Mouse (Mus musculus): ENCODE measurements around the gene Ankrd65. TPM values are rescaled to one million over a fixed set of nuclear protein-coding genes. Genes with fewer than 3 reads are reported as not detected.

The Ankrd65 gene
- polyA plus RNA-seq, 1 experiment from 2014 or later: 0.43 TPM

DNA sequence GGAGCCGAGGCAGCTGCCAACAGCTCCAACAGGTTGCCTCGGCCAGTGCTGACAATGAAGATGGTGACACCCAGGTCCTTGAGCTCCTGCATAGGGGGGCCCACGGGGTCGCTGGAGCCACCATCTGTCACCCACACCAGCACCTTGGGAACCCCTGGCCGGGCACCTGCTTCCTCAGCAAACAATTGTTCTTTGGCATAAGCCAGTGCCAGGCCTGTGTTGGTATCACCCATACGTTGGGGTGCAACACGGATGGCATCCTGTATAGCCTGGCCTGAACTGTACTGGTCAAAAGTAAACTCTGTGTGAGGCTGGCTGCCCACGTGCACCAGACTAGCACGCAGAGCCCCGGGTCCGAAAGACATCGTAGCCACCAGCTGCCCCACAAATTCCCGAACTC lies 17.5 kb upstream of the Ankrd65 start:
- H3K9ac ChIP-seq (ENCODE audit: low read depth, low read length): no peak overlapping the region
- H3K27me3 ChIP-seq (ENCODE audit: control insufficient read depth, insufficient read depth, low read length): peaks cover 8% of the 10 kb centered on the region; the same call in 1 of the 2 replicates
- H3K36me3 ChIP-seq (ENCODE audit: control insufficient read depth, insufficient read depth, low read length): no peaks in the 10 kb centered on the region
- H3K4me1 ChIP-seq (ENCODE audit: control insufficient read depth, insufficient read depth, low read length): peaks cover 16% of the 10 kb centered on the region; the same call in 1 of the 2 replicates
- WGBS: 90% methylated on average over 13 of the region's 13 CpGs
- no peak for ATAC-seq (ENCODE audit: low FRiP score, low TSS enrichment)
- no peaks in the 10 kb centered on the region for H3K9me3 ChIP-seq (ENCODE audit: control insufficient read depth, low read length)
- no peak overlapping the region for H3K4me3 ChIP-seq (ENCODE audit: low read length)
- no peak overlapping the region for H3K27ac ChIP-seq (ENCODE audit: low read depth, low read length)
- no peak overlapping the region for H3K4me2 ChIP-seq (replicated peaks; ENCODE audit: low read depth, low read length)

DNA sequence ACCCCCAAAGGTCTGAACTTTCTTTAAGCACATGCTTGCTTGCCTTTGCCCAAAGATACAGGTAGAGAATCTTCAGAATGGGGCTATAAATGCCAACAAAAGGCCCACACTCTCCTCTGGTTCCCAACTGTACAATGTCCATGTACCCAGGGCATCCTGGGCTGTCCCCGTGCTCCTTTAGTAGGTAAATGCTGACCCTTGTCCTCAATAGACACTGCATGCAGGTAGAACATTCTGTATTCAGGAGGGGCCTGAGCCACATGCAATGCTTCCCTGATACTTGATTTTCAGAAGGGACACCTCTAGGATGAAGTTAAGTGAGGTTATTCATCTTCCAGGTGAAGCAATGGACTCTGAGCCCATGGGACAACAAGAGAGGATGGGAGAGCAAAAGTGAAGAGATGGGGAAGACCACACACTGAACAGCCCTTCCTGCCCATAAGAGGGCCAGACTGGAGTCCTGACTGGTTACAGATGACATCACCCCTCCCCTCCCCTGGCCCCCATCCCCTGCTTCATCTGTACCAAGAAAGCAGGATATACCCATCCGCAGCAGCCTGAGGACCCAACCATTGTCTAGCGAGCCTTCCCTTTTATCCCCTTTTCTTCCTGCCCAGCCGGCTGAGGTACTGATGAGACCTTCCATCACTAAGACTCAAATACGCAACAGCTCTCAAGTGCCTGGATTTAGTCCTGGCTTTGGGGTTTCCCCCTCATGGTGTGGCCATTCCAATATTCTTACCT lies 16.7 kb upstream of the Ankrd65 start:
- H3K9ac ChIP-seq (ENCODE audit: low read depth, low read length): peak overlapping the region; percentile 45; the same call in 1 of the 2 replicates
- H3K27ac ChIP-seq (ENCODE audit: low read depth, low read length): no peak overlapping the region
- H3K4me3 ChIP-seq (ENCODE audit: low read length): peak overlapping the region; percentile 37
- H3K36me3 ChIP-seq (ENCODE audit: control insufficient read depth, insufficient read depth, low read length): no peaks in the 10 kb centered on the region
- WGBS: 36% methylated on average over 5 of the region's 5 CpGs
- peaks cover 16% of the 10 kb centered on the region; the same call in 1 of the 2 replicates for H3K4me1 ChIP-seq (ENCODE audit: control insufficient read depth, insufficient read depth, low read length)
- H3K27me3 ChIP-seq (ENCODE audit: control insufficient read depth, insufficient read depth, low read length): peaks cover 8% of the 10 kb centered on the region; the same call in 1 of the 2 replicates
- no peak for ATAC-seq (ENCODE audit: low FRiP score, low TSS enrichment)
- peak overlapping the region; percentile 80 for H3K4me2 ChIP-seq (replicated peaks; ENCODE audit: low read depth, low read length)
- H3K9me3 ChIP-seq (ENCODE audit: control insufficient read depth, low read length): no peaks in the 10 kb centered on the region

DNA sequence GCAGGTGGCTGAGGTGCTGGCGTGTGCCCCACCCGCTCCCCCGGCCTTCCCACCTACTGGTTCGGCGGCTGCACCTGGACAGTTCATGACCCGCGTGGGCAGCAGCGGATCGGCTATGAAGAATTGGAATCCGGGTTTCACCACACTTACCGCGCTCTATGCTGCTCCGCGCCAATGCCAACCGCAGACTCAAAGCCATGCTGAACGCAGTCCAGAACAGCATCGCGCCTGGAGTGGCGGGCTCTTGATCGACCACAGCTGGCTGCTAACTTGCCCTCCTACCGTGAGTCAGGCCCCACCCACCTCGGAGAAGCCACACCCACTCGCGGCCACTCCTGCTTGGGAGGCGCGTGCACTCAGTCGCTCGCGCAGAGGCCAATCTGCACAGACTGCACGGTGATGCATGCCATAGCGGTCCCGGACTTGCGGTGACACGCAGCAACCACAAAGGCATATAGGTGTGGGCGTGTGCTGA lies 15.9 kb upstream of the Ankrd65 start, which contains the start of gene Vwa1:
Gene Vwa1 (minus strand): TSS at position 419 of the 475 bp plus-strand sequence.
- Histone ChIP-seq H3K9ac (ENCODE audit: low read depth, low read length) (peak within 1 kb of the TSS; percentile 45), H3K4me1 (ENCODE audit: control insufficient read depth, insufficient read depth, low read length) (peaks cover 16% of the 10 kb centered on the region; the same call in 1 of the 2 replicates), H3K27me3 (ENCODE audit: control insufficient read depth, insufficient read depth, low read length) (peaks cover 8% of the 10 kb centered on the region; the same call in 1 of the 2 replicates), H3K27ac (ENCODE audit: low read depth, low read length) (no peak within 1 kb of the TSS), H3K36me3 (ENCODE audit: control insufficient read depth, insufficient read depth, low read length) (no peaks in the 10 kb centered on the region), H3K4me2 (replicated peaks; ENCODE audit: low read depth, low read length) (peak within 1 kb of the TSS; percentile 80), H3K4me3 (ENCODE audit: low read length) (peak within 1 kb of the TSS; percentile 37), H3K9me3 (ENCODE audit: control insufficient read depth, low read length) (no peaks in the 10 kb centered on the region)
- 1% methylated on average over 35 of the region's 35 CpGs for WGBS
- ATAC-seq (ENCODE audit: low FRiP score, low TSS enrichment): peak; percentile 78

DNA sequence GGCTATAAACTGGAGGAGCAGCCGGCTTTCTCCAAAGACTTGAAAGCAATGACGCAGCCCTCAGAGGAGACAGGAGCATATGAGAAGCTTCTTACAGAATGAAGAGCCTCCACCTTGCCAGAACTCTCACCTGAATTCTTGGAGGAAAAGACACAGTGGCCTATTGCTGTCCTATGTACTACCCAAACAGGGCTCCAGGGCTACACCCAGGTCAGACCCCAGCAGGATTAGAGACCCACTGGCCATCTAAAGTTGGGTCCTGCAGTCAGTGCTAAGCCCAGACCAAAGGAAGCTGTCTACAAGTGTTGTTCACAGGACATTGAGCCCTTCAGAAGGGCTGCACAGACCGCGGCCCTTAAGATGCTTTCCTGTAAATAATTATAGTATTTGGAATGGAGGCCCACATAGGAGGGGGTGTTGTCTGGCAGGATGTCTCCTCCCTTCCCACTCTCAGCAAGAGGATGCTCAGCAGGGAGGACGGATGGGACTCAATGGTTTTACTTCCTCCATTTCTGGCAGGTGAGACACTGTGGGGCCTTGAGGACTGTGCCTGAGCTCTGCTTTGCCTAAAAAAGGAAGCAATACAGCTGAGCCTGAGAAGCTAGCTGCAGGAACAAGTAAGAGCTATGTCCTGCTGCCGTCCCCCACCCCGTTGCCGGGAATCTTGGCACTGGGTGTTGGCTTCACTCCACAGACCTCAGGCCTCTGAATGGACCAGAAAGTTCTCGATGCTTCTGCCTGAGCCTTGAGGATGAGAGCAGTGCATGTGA lies 15.1 kb upstream of the Ankrd65 start:
- ATAC-seq (ENCODE audit: low FRiP score, low TSS enrichment): no peak
- Histone ChIP-seq H3K9me3 (ENCODE audit: control insufficient read depth, low read length) (no peaks in the 10 kb centered on the region), H3K27ac (ENCODE audit: low read depth, low read length) (no peak overlapping the region), H3K4me3 (ENCODE audit: low read length) (peak overlapping the region; percentile 37), H3K27me3 (ENCODE audit: control insufficient read depth, insufficient read depth, low read length) (peaks cover 8% of the 10 kb centered on the region; the same call in 1 of the 2 replicates), H3K9ac (ENCODE audit: low read depth, low read length) (0 out of 2 replicates have a peak overlapping the region, but pooled peaks have one; percentile 45), H3K4me2 (replicated peaks; ENCODE audit: low read depth, low read length) (peak overlapping the region; percentile 80), H3K36me3 (ENCODE audit: control insufficient read depth, insufficient read depth, low read length) (no peaks in the 10 kb centered on the region), H3K4me1 (ENCODE audit: control insufficient read depth, insufficient read depth, low read length) (0 out of 2 replicates have a peak, but pooled peaks cover 16% of the 10 kb centered on the region)
- WGBS: 59% methylated on average over 9 of the region's 9 CpGs

DNA sequence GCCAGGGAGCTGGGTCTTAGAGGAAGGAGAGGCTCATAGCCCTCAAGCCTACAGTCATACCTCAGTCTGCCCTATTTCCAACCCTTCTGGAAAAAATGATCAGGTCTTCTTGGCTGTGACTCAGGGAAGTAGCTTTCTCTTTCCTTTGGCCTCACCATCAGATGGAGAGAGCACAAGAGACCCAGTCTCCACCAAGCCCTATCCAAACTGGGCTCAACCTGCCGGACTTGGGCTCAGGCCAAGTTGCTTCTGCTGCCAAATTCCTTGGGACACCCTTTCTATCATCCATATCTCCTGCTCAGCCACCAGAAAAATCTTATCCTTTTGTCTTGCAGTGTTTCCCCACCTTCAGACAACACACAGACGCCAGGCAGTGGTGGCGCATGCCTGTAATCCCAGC lies 14.4 kb upstream of the Ankrd65 start:
- H3K9me3 ChIP-seq (ENCODE audit: control insufficient read depth, low read length): no peaks in the 10 kb centered on the region
- no peak overlapping the region for H3K27ac ChIP-seq (ENCODE audit: low read depth, low read length)
- WGBS: 84% methylated on average over 3 of the region's 3 CpGs
- H3K4me3 ChIP-seq (ENCODE audit: low read length): no peak overlapping the region
- no peak for ATAC-seq (ENCODE audit: low FRiP score, low TSS enrichment)
- H3K9ac ChIP-seq (ENCODE audit: low read depth, low read length): no peak overlapping the region
- H3K36me3 ChIP-seq (ENCODE audit: control insufficient read depth, insufficient read depth, low read length): no peaks in the 10 kb centered on the region
- H3K27me3 ChIP-seq (ENCODE audit: control insufficient read depth, insufficient read depth, low read length): peaks cover 8% of the 10 kb centered on the region; the same call in 1 of the 2 replicates
- no peak overlapping the region for H3K4me2 ChIP-seq (replicated peaks; ENCODE audit: low read depth, low read length)
- H3K4me1 ChIP-seq (ENCODE audit: control insufficient read depth, insufficient read depth, low read length): peaks cover 14% of the 10 kb centered on the region; the same call in 1 of the 2 replicates

DNA sequence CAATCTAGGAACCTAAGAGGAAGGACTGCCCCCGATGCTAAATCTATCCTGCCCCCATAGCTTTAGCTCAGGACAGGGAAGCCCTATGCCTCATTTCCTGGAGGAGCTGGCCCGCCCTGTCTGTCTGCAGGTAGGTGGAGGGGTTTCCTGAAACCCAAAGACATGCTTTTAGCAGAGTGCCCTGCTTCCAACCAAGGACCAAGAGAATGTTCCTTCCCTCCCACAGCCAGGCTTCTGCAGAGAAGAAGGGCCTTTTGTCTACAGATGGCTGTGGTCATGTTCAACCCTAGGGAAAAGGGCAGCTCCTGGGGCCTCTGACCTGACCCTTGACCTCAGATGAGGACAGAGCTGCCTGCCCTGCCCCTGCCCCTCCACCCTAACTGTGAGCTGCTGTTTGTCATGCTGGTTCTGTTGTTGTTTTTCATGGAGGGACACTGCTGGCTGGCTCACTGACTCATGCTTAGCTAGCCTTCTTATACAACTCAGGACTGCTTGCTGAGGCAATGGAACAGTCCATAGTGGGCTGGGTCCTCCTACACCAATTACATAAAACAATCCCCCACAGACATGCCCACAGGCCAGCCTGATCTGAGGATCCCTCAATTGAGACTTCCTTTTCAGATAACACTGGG lies 13.4 kb upstream of the Ankrd65 start:
- WGBS: 54% methylated on average over 2 of the region's 2 CpGs
- peaks cover 8% of the 10 kb centered on the region; the same call in 1 of the 2 replicates for H3K27me3 ChIP-seq (ENCODE audit: control insufficient read depth, insufficient read depth, low read length)
- peaks cover 18% of the 10 kb centered on the region; the same call in 1 of the 2 replicates for H3K4me1 ChIP-seq (ENCODE audit: control insufficient read depth, insufficient read depth, low read length)
- no peak overlapping the region for H3K27ac ChIP-seq (ENCODE audit: low read depth, low read length)
- no peaks in the 10 kb centered on the region for H3K36me3 ChIP-seq (ENCODE audit: control insufficient read depth, insufficient read depth, low read length)
- no peak overlapping the region for H3K9ac ChIP-seq (ENCODE audit: low read depth, low read length)
- H3K9me3 ChIP-seq (ENCODE audit: control insufficient read depth, low read length): no peaks in the 10 kb centered on the region
- H3K4me2 ChIP-seq (replicated peaks; ENCODE audit: low read depth, low read length): no peak overlapping the region
- ATAC-seq (ENCODE audit: low FRiP score, low TSS enrichment): no peak
- no peak overlapping the region for H3K4me3 ChIP-seq (ENCODE audit: low read length)

DNA sequence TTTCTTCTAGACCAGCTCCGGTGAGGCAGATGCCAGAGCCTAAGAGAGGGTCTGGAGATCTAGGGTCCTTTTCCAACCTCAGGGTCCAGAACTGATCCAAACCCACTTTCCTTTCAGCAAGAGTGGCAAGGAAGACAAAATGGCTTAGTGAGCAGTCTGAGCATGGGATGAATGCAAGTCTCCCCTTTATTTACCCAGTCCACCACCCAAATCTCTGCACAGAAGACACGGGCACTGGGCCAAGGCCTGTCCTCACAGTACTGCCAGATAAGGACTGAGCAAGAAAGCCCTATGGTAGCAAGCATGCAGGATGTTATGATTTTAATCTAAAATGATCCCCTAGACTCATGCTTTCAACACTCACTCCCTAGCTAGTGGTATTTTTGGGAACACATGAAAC lies 12.4 kb upstream of the Ankrd65 start:
- 79% methylated on average over 2 of the region's 2 CpGs for WGBS

DNA sequence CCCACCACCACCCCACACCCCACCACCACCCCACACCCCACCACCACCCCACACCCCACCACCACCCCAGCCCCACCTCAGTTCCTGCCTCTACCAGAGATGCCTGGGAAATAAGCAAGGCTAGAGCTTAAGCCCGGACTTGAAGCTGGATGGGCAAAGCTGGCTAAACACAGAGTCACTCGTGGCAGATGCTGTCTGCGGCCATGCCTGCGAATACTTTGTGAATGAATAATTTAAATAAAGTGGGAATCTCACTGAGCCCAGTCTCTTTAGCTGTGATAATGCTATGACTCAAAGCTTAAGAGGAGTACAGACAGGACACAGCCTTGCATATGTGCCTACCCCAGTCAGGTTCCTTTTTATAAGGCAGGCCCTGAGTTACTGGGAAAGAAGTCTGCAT lies 10.7 kb upstream of the Ankrd65 start:
- Histone ChIP-seq H3K4me1 (ENCODE audit: control insufficient read depth, insufficient read depth, low read length) (peaks cover 15% of the 10 kb centered on the region; the same call in 1 of the 2 replicates), H3K27ac (ENCODE audit: low read depth, low read length) (no peak overlapping the region), H3K4me2 (replicated peaks; ENCODE audit: low read depth, low read length) (no peak overlapping the region), H3K9me3 (ENCODE audit: control insufficient read depth, low read length) (no peaks in the 10 kb centered on the region), H3K4me3 (ENCODE audit: low read length) (no peak overlapping the region), H3K27me3 (ENCODE audit: control insufficient read depth, insufficient read depth, low read length) (no peaks in the 10 kb centered on the region), H3K36me3 (ENCODE audit: control insufficient read depth, insufficient read depth, low read length) (no peaks in the 10 kb centered on the region), H3K9ac (ENCODE audit: low read depth, low read length) (no peak overlapping the region)
- WGBS: 88% methylated on average over 4 of the region's 4 CpGs
- no peak for ATAC-seq (ENCODE audit: low FRiP score, low TSS enrichment)

More for the DNA sequence above, 12.4 kb upstream of the Ankrd65 start:
- Histone ChIP-seq H3K36me3 (ENCODE audit: control insufficient read depth, insufficient read depth, low read length) (no peaks in the 10 kb centered on the region), H3K4me1 (ENCODE audit: control insufficient read depth, insufficient read depth, low read length) (peaks cover 18% of the 10 kb centered on the region; the same call in 1 of the 2 replicates), H3K4me2 (replicated peaks; ENCODE audit: low read depth, low read length) (no peak overlapping the region), H3K27me3 (ENCODE audit: control insufficient read depth, insufficient read depth, low read length) (peaks cover 7% of the 10 kb centered on the region; the same call in 1 of the 2 replicates), H3K27ac (ENCODE audit: low read depth, low read length) (no peak overlapping the region), H3K9ac (ENCODE audit: low read depth, low read length) (no peak overlapping the region), H3K4me3 (ENCODE audit: low read length) (no peak overlapping the region), H3K9me3 (ENCODE audit: control insufficient read depth, low read length) (no peaks in the 10 kb centered on the region)
- no peak for ATAC-seq (ENCODE audit: low FRiP score, low TSS enrichment)

Data from kidney, embryonic 14.5 days (tissue).